In genomic region chr17:40904721-40905154, GRCm38 (mm10) we compare ENCODE assay signal across 8 mouse cellular contexts. TPM values are rescaled to one million over a fixed set of nuclear protein-coding genes. Genes with fewer than 3 reads are reported as not detected.
DNase-seq lines count a peak whose midpoint lies in the region; ATAC-seq and TF ChIP-seq lines count a peak whose summit lies in the region.

No protein-coding gene starts in this region.

- H3K27ac ChIP-seq in lung, embryonic 14.5 days (ENCODE audit: low read depth), result no peak overlapping the region
- H3K27ac ChIP-seq in hindbrain, embryonic 13.5 days, result no peak overlapping the region
- H3K27ac ChIP-seq in midbrain, embryonic 15.5 days, result no peak overlapping the region

- no peak for DNase-seq in lung, embryonic 14.5 days
- no peak for DNase-seq in lung, postnatal 14 days
- DNase-seq in cerebellum, postnatal 36 days, result peak; percentile 50 to 55
- no peak for DNase-seq in gastrocnemius, postnatal 10 days
- no peak for DNase-seq in gastrocnemius, adult 18-20 months (ENCODE audit: low spot score)
- no peak for DNase-seq in right cerebral cortex, postnatal 36 days (ENCODE audit: low spot score in 2 of 2)

- no peak for TF ChIP-seq CTCF in lung, embryonic 14.5 days (IDR thresholded peaks at IDR 0.05; ENCODE audit: low read depth)

- no peak overlapping the region for H3K9ac ChIP-seq in lung, embryonic 14.5 days
- H3K9ac ChIP-seq in hindbrain, embryonic 13.5 days, result no peak overlapping the region
- H3K9ac ChIP-seq in midbrain, embryonic 15.5 days, result no peak overlapping the region

- H3K36me3 ChIP-seq in lung, embryonic 14.5 days (ENCODE audit: insufficient read depth), result no peaks in the 10 kb centered on the region
- H3K36me3 ChIP-seq in hindbrain, embryonic 13.5 days, result no peaks in the 10 kb centered on the region
- H3K36me3 ChIP-seq in midbrain, embryonic 15.5 days (replicated peaks), result no peaks in the 10 kb centered on the region

- no peaks in the 10 kb centered on the region for H3K27me3 ChIP-seq in lung, embryonic 14.5 days (ENCODE audit: insufficient read depth, low read length)
- H3K27me3 ChIP-seq in hindbrain, embryonic 13.5 days, result no peaks in the 10 kb centered on the region
- H3K27me3 ChIP-seq in midbrain, embryonic 15.5 days (replicated peaks), result no peaks in the 10 kb centered on the region

- ATAC-seq in lung, embryonic 14.5 days (ENCODE audit: insufficient read depth), result no peak
- no peak for ATAC-seq in hindbrain, embryonic 13.5 days (ENCODE audit: low FRiP score)
- no peak; the same call in 1 of the 2 replicates for ATAC-seq in midbrain, embryonic 15.5 days (replicated peaks)

- H3K4me3 ChIP-seq in lung, embryonic 14.5 days (ENCODE audit: low read depth, low read length), result no peak overlapping the region
- peak overlapping the region; percentile 15 for H3K4me3 ChIP-seq in hindbrain, embryonic 13.5 days
- H3K4me3 ChIP-seq in midbrain, embryonic 15.5 days, result peak overlapping the region; percentile 13

- 8% methylated on average over 14 of the region's 14 CpGs for WGBS in lung, embryonic 14.5 days
- WGBS in hindbrain, embryonic 13.5 days, result 14% methylated on average over 14 of the region's 14 CpGs
- WGBS in midbrain, embryonic 15.5 days, result 16% methylated on average over 14 of the region's 14 CpGs

- H3K4me1 ChIP-seq in lung, embryonic 14.5 days (ENCODE audit: insufficient read depth), result no peaks in the 10 kb centered on the region
- H3K4me1 ChIP-seq in hindbrain, embryonic 13.5 days (replicated peaks), result peaks cover 5% of the 10 kb centered on the region; the same call in 1 of the 2 replicates
- no peaks in the 10 kb centered on the region for H3K4me1 ChIP-seq in midbrain, embryonic 15.5 days

- H3K9me3 ChIP-seq in lung, embryonic 14.5 days (ENCODE audit: low read depth, low read length), result no peaks in the 10 kb centered on the region
- no peaks in the 10 kb centered on the region for H3K9me3 ChIP-seq in hindbrain, embryonic 13.5 days
- no peaks in the 10 kb centered on the region for H3K9me3 ChIP-seq in midbrain, embryonic 15.5 days

- peak overlapping the region; percentile 46 for H3K4me2 ChIP-seq in lung, embryonic 14.5 days
- H3K4me2 ChIP-seq in hindbrain, embryonic 13.5 days, result peak overlapping the region; percentile 44
- peak overlapping the region; percentile 35 for H3K4me2 ChIP-seq in midbrain, embryonic 15.5 days

RNA-seq across cellular contexts. Expression of gene Glyatl3, which starts 9.4 kb away (rescaled TPM):
- not detected in 2 replicates for polyA plus RNA-seq in lung, embryonic 14.5 days (2014; fragmentation: Nextera tagmentation; extraction: Ambion mirVana)
- not detected in 2 replicates for polyA plus RNA-seq in hindbrain, embryonic 13.5 days (2015; fragmentation: Nextera tagmentation; extraction: Ambion mirVana)
- not detected in 2 replicates for polyA plus RNA-seq in midbrain, embryonic 15.5 days (2015; fragmentation: Nextera tagmentation; extraction: Ambion mirVana)
- not detected for total RNA-seq in gastrocnemius, postnatal 10 days (2021)
- total RNA-seq in gastrocnemius, adult 18-20 months (2021), result not detected

RNA-seq across cellular contexts. Expression of gene 9130008F23Rik, which starts 24.4 kb away (rescaled TPM):
- polyA plus RNA-seq in lung, embryonic 14.5 days (2014; fragmentation: Nextera tagmentation; extraction: Ambion mirVana), result 3.0 and 3.4 TPM in 2 replicates
- polyA plus RNA-seq in hindbrain, embryonic 13.5 days (2015; fragmentation: Nextera tagmentation; extraction: Ambion mirVana), result 0.49 and 1.0 TPM in 2 replicates
- 0.61 and 0.65 TPM in 2 replicates for polyA plus RNA-seq in midbrain, embryonic 15.5 days (2015; fragmentation: Nextera tagmentation; extraction: Ambion mirVana)
- under 1 TPM; 0.40 to 0.54 TPM for total RNA-seq in gastrocnemius, postnatal 10 days (2021)
- total RNA-seq in gastrocnemius, adult 18-20 months (2021), result under 1 TPM; 0.21 TPM

RNA-seq across cellular contexts. Expression of gene Mut, which starts 29.7 kb away (rescaled TPM):
- polyA plus RNA-seq in lung, embryonic 14.5 days (2014; fragmentation: Nextera tagmentation; extraction: Ambion mirVana), result 38.3 and 38.5 TPM in 2 replicates
- polyA plus RNA-seq in hindbrain, embryonic 13.5 days (2015; fragmentation: Nextera tagmentation; extraction: Ambion mirVana), result 23.6 and 24.9 TPM in 2 replicates
- polyA plus RNA-seq in midbrain, embryonic 15.5 days (2015; fragmentation: Nextera tagmentation; extraction: Ambion mirVana), result 19.0 and 19.4 TPM in 2 replicates
- 10 to 100 TPM; 39.3 to 40.1 TPM for total RNA-seq in gastrocnemius, postnatal 10 days (2021)
- total RNA-seq in gastrocnemius, adult 18-20 months (2021), result 10 to 100 TPM; 67.0 to 84.2 TPM

RNA-seq across cellular contexts. Expression of gene Cenpq, which starts 30.1 kb away (rescaled TPM):
- 33.3 and 35.6 TPM in 2 replicates for polyA plus RNA-seq in lung, embryonic 14.5 days (2014; fragmentation: Nextera tagmentation; extraction: Ambion mirVana)
- 12.1 and 12.8 TPM in 2 replicates for polyA plus RNA-seq in hindbrain, embryonic 13.5 days (2015; fragmentation: Nextera tagmentation; extraction: Ambion mirVana)
- 8.5 and 8.6 TPM in 2 replicates for polyA plus RNA-seq in midbrain, embryonic 15.5 days (2015; fragmentation: Nextera tagmentation; extraction: Ambion mirVana)
- total RNA-seq in gastrocnemius, postnatal 10 days (2021), result 1 to 10 TPM; 6.0 to 6.7 TPM
- total RNA-seq in gastrocnemius, adult 18-20 months (2021), result 1 to 10 TPM; 3.6 TPM

Comparison
In these comparisons a context has a peak if more than half of its experiments do, and no peak if none do; other contexts are left out.
1. DNase-seq: peak in cerebellum, postnatal 36 days (2 of 2); none in lung, embryonic 14.5 days (single experiment), lung, postnatal 14 days (single experiment), gastrocnemius, postnatal 10 days (single experiment), gastrocnemius, adult 18-20 months (single experiment) and right cerebral cortex, postnatal 36 days (0 of 2).
2. Peak in every context shown above with its lines, with median percentiles within 50 percentile points of each other: H3K4me2 ChIP-seq.